Mouse (Mus musculus): ENCODE results near the gene Terf2.
A peak's percentile ranks its signal among the peaks of the same experiment; 100 is the strongest.
"Not testable (repeated sequence)": the region's sequence is repeated elsewhere in the genome, so short reads cannot be mapped to it uniquely, and the experiment has no call there.

Gene Terf2

DNA sequence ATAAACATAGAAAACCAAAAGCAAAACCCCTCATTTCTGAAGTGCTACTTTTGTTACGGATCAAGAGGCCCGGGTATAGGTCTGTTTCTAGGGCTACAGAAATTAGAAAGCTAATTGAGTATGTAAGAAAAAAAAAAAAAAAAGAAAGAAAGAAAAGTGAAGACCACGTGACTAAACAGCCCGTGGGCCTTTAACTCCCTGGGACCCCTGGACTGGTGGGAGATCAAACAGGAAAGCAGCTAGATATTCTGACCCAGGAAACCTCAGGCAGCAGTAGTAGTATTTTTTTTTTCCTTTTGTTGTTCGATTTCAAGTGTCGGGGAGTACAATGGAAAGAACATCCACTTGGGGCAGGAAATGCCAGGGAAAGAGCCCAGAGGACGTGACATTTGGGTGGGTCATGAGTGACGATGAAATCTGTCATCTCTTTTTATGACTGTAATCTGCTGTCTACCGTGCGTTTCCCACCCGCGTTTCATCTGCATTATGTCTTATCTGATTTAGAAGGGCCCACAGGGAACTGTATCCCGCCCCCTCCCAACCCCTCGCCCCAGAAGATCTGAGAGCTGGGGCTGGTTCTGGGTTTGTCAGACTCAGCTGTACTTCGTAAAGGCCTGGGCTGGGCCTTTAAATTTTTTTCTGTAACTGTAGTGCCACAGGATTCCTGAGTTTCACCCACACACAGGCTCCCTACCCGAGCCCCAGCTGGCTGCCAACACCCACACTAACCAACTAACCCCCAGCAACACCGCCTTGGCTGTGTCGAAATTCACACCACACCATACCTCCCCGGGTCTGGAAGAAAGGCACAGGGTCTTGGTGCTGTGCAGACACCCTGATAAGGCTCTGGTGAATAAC lies 18.0 kb upstream of the Terf2 start:
- no peak for DNase-seq (ENCODE audit: inconsistent ontology term)

DNA sequence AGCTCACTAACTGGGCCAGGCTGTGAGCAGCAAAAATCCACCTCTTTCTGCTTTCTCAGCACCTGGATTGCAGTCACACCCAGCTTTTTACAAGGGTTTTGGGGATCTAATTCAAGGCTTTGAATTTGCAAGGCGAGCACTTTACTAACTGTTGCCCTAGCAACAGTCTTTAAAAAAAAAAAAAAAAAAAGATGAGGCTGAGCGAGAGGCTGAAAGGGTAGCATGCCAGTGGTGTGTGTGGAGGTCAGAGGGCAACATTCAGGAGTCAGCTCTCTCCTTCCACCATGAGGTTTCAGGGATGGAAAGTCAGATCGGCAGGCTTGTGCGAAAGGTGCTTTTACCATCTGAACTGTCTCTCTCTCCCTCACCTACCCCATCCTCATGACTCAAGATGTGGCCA lies 16.9 kb upstream of the Terf2 start:
- no peak for DNase-seq (ENCODE audit: inconsistent ontology term)

DNA sequence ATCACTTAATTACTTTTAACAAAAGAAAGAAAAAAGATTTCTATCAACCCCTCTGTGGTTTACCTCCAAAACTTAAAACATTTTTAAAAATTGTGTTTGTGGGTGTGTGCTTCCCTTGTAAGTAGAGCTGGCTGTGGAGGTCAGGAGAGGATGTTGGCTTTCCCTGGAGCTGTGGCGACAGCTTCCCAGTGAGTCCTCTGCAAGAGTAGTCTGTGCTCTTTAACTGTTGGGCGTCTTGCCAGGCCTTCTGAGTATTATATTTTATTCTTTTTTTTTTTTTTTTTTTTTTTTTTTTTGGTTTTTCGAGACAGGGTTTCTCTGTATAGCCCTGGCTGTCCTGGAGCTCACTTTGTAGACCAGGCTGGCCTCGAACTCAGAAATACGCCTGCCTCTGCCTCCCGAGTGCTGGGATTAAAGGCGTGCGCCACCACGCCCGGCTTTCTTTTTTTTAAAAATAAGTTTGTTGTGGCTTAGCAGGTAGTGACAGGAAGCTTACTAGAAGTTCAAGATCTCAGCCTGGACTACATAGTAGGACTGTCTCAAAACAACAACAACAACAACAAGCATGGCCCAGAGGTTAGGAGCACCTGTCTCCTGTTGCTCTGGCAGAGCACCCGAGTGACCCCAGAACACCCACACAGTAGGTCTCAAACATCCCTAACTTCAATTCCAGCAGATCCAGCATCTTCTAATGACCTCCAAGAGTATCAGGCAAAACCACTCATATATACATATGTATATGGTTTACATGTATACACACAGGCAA lies 15.2 kb upstream of the Terf2 start:
- no peak for DNase-seq (ENCODE audit: inconsistent ontology term)

DNA sequence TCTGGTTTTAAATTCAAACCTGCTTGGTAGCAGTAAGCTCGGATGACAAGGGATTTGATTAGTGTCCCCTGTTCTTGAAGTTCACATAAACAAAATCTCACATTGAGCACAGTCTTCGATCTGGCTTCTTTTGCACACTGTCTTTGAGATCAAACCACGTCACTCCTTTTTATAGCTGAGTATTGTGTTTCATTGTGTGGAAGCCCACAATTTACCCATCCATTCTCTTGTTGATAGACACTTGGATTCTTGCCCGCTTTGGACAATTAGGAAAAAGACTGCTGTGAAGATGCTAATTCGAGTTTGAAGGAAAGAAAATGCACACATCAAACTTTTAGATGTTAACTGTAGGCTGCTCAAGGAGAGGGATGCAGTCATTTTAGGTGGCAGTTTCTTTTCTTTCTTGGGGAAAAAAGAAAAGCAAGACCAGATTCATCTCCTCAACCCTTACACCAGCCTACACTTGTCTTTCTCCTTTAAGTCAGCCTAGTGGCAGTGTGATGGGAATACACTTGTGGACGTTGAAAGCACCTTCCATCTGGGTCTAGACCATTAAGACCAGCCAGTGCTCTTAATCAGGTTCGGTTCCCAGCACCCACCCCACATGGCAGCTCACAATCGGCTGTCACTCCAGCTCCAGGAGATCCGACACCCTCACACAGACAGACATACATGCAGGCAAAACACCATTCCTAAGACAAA lies 14.4 kb upstream of the Terf2 start:
- DNase-seq (ENCODE audit: inconsistent ontology term), result no peak

DNA sequence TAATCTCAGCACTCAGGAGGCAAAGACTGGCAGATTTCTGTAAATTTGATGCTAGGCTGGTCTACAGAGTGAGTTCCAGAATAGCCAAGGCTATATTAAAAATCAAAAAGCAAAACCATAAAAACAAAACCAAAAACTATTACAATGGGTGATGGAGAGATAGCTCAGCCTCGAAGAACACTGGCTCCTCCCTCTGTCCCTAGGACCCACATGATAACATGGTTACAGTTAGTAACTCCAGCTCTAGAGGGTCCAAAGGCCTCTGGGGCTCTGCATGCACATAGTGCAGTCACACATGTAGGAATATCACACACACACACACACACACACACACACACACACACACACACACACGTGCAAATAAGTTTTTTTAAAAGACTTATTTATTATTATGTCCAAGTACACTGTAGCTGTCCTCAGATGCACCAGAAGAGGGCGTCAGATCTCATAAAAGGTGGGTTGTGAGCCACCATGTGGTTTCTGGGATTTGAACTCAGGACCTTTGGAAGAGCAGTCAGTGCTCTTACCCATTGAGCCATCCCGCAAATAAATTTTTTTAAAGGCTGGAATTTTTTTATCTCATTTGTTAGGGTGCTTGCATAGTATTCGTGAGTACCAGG lies 13.6 kb upstream of the Terf2 start:
- DNase-seq (ENCODE audit: inconsistent ontology term), result no peak

DNA sequence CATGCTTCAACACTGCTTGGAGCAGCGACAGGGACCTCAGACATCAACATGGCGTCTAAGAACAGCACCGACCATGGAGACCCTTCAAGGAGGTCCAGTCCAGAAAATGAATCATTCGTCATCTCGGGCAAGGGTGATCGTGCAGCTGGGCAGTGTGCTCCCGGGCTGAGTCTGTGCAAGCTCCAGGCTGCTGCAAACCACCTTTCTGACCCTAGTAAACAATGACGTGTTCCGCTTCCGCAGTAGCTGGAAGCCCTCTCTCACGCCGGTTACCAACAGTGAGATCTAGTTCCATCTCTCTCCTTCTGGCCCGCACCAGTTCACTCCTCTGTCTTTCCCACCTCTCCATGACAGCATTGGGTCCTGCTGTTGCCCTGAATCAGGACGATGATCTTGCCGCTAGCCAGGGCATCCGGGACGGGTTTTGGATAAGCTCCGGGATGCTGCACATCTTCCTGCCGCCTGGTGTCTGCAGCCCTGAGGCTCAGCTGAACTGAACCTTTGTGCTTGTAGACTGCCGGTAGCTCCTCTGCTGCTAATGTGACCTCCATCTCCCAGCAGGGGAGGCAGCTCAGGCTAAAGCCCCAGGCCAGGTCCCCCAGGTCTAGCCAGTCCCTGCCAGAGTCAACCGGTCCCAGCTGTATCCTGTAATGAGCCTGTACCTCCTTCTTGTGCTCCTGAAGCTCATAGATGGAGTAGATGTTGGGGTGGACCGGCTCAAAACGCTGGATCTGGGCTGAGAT lies 12.8 kb upstream of the Terf2 start:
- no peak for DNase-seq (ENCODE audit: inconsistent ontology term)

DNA sequence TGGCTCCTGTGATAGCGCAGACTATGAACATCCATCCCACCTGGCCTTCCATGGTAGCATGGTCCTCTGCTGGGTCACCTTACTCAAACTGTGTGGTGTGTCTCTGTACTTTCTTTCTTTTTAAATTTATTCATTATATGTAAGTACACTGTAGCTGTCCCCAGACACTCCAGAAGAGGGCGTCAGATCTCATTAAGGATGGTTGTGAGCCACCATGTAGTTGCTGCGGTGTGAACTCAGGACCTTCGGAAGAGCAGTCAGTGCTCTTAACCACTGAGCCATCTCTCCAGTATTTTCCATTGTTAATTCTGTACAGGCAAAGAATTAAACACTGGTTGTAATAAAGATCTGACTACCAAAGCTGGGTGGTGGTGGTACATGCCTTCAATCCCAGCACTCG lies 11.7 kb upstream of the Terf2 start:
- not testable (repeated sequence) for DNase-seq (ENCODE audit: inconsistent ontology term)

DNA sequence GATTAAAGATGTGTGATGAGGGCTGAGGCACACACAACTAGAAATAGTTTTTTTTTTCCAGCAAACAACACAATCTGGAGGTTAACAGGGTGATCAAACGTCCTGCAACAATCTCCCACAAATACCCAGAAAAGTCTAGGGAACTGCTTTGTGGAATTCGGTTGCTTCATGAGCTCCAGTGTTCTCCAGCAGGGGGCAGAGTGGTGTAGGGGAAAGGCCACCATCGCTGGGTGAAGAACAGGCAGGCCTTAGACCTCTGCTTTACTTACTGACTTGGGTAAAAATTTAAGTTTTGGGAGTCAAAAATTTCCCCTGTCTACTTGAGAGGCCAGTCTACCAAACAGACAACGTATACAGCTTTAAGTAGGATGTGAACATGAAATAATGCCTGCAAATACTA lies 8.2 kb upstream of the Terf2 start:
- peak; percentile 51 for DNase-seq (ENCODE audit: inconsistent ontology term)

DNA sequence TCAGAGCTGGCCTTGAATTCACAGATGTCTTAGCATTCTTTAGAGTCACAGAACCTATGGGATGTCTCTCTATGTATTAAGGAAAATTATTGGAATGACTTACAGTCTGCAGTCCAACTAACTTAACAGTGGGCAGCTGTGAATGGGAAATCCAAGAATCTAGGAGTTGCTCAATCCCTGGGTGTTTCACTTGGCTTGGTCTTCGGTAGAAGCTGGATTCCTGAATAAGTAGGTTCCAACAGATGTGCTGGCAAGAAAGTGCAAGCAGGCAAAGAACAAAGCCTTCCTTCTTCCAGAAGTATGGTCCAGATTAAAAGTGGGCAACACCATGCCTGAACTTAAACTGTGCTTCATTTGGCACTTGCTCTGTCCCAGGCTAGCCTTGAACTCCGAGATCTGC lies 4.3 kb upstream of the Terf2 start:
- no peak for DNase-seq (ENCODE audit: inconsistent ontology term)

DNA sequence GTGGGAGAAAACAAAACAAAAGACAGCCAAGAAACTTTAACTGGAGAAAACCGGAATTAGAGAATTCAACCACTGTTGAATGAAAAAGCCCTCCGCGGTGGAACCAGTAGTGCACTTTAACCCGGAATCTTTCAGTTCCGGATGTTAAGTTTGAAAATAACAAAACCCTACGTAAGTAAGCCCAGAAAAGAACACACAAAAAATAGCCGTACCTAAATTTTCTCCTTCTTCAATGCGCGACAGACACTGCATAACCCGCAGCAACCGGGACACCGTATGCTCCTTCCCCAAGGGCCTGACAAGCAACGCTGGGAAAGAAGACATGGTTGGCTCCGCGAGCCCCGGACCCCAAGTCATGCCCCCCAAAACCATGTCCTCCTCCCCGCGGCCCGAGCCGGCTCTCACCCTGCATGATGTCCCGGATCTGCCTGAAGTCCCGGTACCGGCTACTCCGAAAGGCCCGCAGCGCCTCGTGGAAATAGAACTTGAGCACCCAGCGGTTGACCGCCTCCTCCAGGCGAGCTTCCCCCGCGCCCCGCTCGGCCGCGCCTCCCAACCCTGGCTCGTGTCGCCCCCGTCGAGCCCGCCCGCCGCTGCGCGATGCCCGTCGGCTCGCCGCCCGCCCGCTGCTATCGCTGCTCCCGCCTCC lies 506 bp downstream of the Terf2 start:
- no peak for DNase-seq (ENCODE audit: inconsistent ontology term)

DNA sequence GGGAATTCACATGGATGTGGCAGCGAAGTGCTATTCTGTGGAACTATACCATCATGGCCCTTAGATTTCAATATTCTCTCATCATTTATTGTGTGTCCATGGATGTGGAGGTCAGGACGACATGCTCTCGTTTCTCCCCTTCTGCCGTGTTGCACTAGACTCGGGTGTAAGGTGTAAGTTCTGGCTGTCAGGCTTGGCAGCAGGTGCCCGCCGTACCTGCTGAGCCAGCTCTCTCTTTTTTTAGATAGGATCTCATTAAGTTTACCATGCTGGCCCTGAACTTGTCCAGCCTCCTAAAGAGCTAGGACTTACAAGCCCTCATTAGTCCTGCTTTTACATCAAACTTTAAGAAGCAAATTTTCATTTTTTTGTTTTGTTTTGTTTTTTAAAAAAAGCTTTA lies 5.8 kb downstream of the Terf2 start:
- no peak for DNase-seq (ENCODE audit: inconsistent ontology term)

DNA sequence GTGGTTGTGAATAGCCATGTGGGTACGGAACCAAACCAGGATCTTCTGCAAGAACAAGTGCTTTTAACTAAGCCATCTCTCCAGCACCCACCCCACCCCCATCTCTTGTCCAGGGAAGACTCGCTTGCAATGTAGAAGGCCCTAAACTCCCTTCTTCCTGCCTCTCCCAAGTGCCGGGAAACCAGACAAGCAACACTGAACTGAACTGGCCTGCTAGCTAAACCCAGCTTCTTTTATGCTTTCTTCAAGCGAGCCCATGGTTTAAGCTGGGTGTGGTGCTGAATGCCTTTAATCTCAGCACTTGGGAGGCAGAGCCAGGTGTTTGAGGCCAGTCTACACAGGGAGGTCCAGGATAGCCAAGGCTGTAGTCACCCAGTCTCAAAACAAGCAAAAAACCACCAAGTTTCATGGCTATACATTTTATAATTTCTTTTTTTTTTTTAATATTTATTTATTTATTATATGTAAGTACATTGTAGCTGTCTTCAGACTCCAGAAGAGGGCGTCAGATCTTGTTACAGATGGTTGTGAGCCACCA lies 7.8 kb downstream of the Terf2 start:
- no peak for DNase-seq (ENCODE audit: inconsistent ontology term)

DNA sequence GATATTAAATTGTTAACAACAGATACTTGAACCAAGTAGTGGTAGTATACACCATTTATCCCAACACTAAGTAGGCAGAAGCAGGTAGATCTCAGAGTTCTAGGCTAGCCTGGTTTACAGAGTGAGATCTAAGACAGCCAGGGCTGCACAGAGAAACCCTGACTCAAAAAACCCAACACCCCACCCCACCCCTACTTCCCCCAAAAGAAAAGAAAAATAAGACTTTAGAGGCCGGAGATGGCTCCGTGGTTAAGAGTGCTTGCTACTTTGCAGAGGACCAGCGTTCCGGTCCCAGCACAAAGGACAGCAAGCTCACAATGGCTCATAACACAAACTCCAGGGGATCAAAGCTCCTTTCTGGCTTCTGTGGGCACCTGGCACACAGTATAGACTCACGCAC lies 10.3 kb downstream of the Terf2 start:
- no peak for DNase-seq (ENCODE audit: inconsistent ontology term)

DNA sequence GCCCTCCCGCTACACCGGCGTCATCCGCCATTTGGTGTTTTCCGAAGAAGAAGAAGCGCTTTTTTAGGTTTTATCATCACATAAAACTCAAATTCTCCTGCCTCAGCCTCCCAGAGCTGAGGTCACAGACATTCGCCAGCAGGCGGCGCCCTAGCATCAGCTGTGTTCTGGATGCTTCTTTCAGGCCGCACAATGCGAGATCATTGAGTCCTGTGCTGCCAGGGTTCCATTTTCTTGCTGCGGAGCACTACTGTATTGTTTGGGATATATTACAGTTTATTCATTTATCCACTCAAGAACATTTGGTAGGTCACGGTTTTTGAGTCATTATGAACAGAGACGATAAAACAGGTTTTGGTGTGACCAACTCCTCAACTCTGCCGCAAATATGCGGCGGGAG lies 11.0 kb downstream of the Terf2 start:
- no peak for DNase-seq (ENCODE audit: inconsistent ontology term)

DNA sequence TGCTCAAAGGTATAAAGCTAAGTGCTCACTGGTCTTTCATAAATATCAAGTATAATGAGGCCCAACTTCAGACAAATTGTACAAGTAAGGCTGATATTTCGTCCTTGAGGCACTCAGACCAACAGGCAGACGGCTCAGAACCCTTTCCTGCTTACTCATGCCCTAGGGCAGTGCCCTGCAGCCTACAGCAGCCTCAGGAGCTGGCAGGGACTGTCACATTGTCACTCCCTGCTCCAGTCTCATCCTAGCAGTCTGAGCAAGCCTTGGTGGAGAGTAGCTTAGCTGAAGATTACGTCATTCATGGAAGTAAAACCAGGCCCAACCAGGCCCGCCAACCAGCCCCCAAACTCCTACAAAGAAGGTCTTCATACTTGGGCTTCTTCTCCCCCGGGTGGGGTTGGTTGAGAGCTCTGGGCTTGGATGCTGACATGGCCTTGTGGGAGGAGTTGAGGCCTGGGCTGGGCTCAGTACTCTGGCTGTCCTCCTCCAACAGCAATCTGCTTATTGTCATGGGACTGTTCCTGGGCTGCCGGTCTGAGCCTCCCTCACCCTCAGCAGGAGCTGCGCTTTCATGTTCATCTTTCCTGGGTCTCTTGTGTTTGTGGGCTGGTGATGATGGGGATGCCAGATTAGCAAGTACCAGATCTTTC lies 20.0 kb downstream of the Terf2 start:
- DNase-seq (ENCODE audit: inconsistent ontology term), result no peak

DNA sequence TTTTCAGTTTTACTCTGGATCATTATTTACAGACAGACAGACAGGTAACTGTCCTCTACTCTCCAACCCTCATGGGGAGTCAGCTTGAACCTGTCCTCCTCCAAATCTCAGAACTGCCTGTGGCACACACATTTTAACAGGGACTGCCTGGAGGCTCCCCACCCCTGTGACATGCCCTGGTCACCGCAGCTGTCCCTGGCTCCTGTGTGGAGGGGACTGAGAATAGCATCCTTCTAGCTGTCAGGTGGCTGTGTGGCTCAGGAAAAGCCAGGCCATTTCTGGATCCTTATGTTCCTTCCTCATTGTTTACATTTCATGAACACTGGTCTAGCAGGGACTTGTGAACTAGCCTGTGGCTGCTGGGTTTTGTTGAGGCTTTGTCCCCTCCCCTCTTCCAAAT lies 22.2 kb downstream of the Terf2 start:
- no peak for DNase-seq (ENCODE audit: inconsistent ontology term)

DNA sequence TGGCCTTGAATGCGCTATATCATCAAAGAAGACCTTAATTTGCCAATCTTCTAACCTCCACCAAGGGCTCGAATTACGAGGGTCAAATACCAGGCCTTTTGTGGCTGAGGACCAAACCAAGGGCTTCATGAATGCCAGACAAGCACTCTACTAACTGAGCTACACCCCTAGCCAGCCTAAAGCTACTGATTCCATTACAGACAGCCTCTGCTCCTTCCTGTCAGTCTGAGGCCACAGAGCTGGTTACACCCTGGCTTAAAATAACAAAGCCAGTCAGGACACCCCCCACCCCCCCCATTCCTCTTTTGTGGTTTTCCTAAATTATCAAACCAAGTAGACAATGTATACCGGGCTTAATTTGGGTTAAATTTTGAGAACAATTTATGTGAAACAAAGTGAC lies 22.6 kb downstream of the Terf2 start:
- no peak for DNase-seq (ENCODE audit: inconsistent ontology term)

DNA sequence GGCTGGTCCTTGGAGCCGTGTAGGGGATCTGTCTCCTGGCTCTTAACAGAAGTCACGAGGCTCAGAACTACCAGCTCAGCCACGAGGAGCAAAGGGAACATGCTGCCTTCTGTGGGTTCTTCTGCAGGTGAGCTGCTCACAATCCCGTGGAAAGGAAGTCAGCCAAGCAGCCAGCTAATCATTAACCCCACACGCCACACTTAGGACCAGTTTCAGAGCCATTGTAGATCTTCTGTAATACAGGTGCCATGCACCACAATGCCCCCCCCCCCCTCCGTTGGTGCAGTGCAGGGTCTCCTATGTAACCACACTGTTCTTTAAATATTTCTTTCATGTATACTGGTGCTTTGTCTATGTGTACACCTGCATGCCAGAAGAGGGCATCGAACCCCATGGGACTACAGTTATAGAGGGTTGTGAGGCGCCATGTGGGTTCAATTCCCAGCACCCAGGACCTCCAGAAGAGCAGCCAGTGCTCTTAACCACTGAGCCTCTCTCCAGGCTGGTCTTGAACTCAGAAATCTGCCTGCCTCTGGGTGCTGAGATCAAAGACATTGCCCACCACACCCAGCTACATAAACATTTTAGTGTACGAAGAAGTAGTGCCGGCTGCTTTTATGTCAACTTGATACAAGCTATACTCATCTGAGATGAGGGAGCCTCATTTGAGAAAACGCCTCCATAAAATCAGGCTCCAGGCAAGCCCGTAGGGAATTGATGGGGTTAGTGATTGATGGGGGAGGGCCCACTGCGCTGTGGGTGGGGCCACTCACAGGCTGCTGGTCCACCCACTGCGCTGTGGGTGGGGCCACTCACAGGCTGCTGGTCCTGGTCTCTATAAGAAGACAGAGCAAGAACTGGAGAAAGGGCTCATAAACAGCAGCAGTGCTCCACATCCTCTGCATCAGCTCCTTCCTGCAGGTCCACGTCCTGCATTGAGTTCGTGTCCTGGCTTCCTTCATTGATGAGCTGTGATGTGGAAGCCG lies 30.5 kb downstream of the Terf2 start, which contains the start of gene Tmed6:
Gene Tmed6, minus strand, starts transcription at position 134 of the 986 bp plus-strand sequence.
- DNase-seq (ENCODE audit: inconsistent ontology term), result no peak

DNA sequence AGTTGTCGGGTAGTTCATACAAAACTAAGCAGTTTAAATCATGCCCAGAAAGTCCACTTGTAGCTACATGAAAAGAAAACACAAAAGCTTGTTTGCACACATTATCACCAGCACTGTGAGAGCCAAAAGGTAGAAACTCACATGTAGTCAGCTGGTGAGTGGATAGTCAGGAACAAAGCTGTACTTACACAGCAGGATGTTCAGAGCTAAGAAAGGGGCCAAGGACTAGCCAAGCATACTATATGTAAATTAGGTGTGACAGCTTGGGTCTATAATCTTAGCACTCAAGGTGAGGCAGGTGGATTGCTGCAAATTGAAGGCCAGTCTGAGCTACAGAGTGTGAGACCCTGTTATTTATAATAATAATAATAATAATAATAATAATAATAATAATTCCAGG lies 33.7 kb downstream of the Terf2 start:
- no peak for DNase-seq (ENCODE audit: inconsistent ontology term)
